Mouse (Mus musculus) bone marrow macrophage, adult 2 months (primary cell): ENCODE results near the gene Dnajc7. TPM values are rescaled to one million over a fixed set of nuclear protein-coding genes. Genes with fewer than 3 reads are reported as not detected.
"Not testable (repeated sequence)": the region's sequence is repeated elsewhere in the genome, so short reads cannot be mapped to it uniquely, and the experiment has no call there.

ENCODE experiments used
- H3K27ac ChIP-seq: 2 replicates; pipeline ENCODE4 v1.5.1; 2012; ENCODE audit warnings: low read depth, low read length; ENCODE audit not compliant: insufficient read depth
- H3K4me1 ChIP-seq: 2 replicates; pipeline ENCODE4 v1.6.1; 2012; ENCODE audit warnings: low read length; ENCODE audit not compliant: control insufficient read depth, insufficient read depth
- H3K4me3 ChIP-seq: 2 replicates; pipeline ENCODE4 v1.5.1; 2012; ENCODE audit warnings: mild to moderate bottlenecking, low read length, moderate library complexity; ENCODE audit not compliant: insufficient read depth
- CTCF ChIP-seq: IDR thresholded peaks from 2 replicates; pipeline ENCODE4 v1.5.1; 2012; ENCODE audit warnings: low read depth, mild to moderate bottlenecking, low read length, moderate library complexity
- POLR2A ChIP-seq: IDR thresholded peaks from 2 replicates; pipeline ENCODE4 v1.6.1; 2012; ENCODE audit warnings: mild to moderate bottlenecking, low read depth, low read length, borderline replicate concordance
- polyA plus RNA-seq: library from polyadenylated mRNA; stranded (reverse); fragments of >200 nt; gene quantifications from 2 replicates; pipeline ENCODE4 v1.2.4, GENCODE M21; 2012; ENCODE audit not compliant: missing spikeins, insufficient read depth, insufficient read length

Gene Dnajc7
- 324 and 349 TPM in 2 replicates for polyA plus RNA-seq

- H3K4me1 ChIP-seq = peaks cover 17% of the 10 kb centered on the region; the same call in 1 of the 2 replicates
Observed at GRCm38 (mm10) chr11:100619982-100620381, at the start of gene Dnajc7. Gene Dnajc7 (minus strand): TSS chr11:100620168.

GRCm38 (mm10) chr11:100659806-100660205, 39.8 kb upstream of the Dnajc7 start:
- Histone ChIP-seq H3K4me3 (no peak overlapping the region), H3K4me1 (peaks cover 7% of the 10 kb centered on the region), H3K27ac (no peak overlapping the region)
- TF ChIP-seq POLR2A (no peak), CTCF (no peak)

More at GRCm38 (mm10) chr11:100619982-100620381, at the start of gene Dnajc7:
- Histone ChIP-seq H3K4me3 (peak within 1 kb of the TSS; percentile 69), H3K27ac (peak within 1 kb of the TSS; percentile 90)
- TF ChIP-seq POLR2A = no peak
- TF ChIP-seq CTCF = 0 out of 2 replicates have a peak, but pooled peaks have one; percentile 11

- TF ChIP-seq CTCF (no peak), POLR2A (no peak)
- Histone ChIP-seq H3K4me1 (peaks cover 7% of the 10 kb centered on the region), H3K4me3 (no peak overlapping the region)
Observed at GRCm38 (mm10) chr11:100656458-100656857, 36.5 kb upstream of the Dnajc7 start.

GRCm38 (mm10) chr11:100655589-100655988, 35.6 kb upstream of the Dnajc7 start:
- not testable (repeated sequence) for H3K27ac ChIP-seq, H3K4me1 ChIP-seq, H3K4me3 ChIP-seq

More at GRCm38 (mm10) chr11:100656458-100656857, 36.5 kb upstream of the Dnajc7 start:
- no peak overlapping the region for H3K27ac ChIP-seq

GRCm38 (mm10) chr11:100651748-100652147, 31.8 kb upstream of the Dnajc7 start:
- Histone ChIP-seq H3K4me1 (no peaks in the 10 kb centered on the region), H3K4me3 (no peak overlapping the region), H3K27ac (no peak overlapping the region)
- TF ChIP-seq CTCF (no peak), POLR2A (no peak)

- H3K4me3 ChIP-seq = no peak overlapping the region
- TF ChIP-seq CTCF (no peak), POLR2A (no peak)
- H3K4me1 ChIP-seq = no peaks in the 10 kb centered on the region
- no peak overlapping the region for H3K27ac ChIP-seq
Observed at GRCm38 (mm10) chr11:100651205-100651604, 31.2 kb upstream of the Dnajc7 start.

GRCm38 (mm10) chr11:100648405-100648804, 28.4 kb upstream of the Dnajc7 start:
- Histone ChIP-seq H3K4me1 (no peaks in the 10 kb centered on the region), H3K27ac (no peak overlapping the region), H3K4me3 (no peak overlapping the region)
- TF ChIP-seq CTCF (no peak), POLR2A (no peak)

- H3K27ac ChIP-seq = no peak overlapping the region
- no peak overlapping the region for H3K4me3 ChIP-seq
- peak; percentile 66 for TF ChIP-seq CTCF
- TF ChIP-seq POLR2A = no peak
- no peaks in the 10 kb centered on the region for H3K4me1 ChIP-seq
Observed at GRCm38 (mm10) chr11:100646265-100646664, 26.3 kb upstream of the Dnajc7 start.

GRCm38 (mm10) chr11:100643612-100644575, 23.9 kb upstream of the Dnajc7 start:
- Histone ChIP-seq H3K27ac (no peak overlapping the region), H3K4me3 (no peak overlapping the region), H3K4me1 (no peaks in the 10 kb centered on the region)
- TF ChIP-seq POLR2A = no peak
- no peak for TF ChIP-seq CTCF
